Mouse (Mus musculus): ENCODE results near the gene Rbm20. TPM values are rescaled to one million over a fixed set of nuclear protein-coding genes. Genes with fewer than 3 reads are reported as not detected.

Gene Rbm20
- total and polyA plus RNA-seq, 3 experiments, result 0.05 to 0.56 (median 0.08) TPM

- no peaks in the 10 kb centered on the region for H3K79me2 ChIP-seq (replicated peaks; ENCODE audit: control insufficient read depth, extremely low read depth, insufficient read depth, poor library complexity, severe bottlenecking)
- no peaks in the 10 kb centered on the region for H3K36me3 ChIP-seq (replicated peaks in 1 of 2; ENCODE audit: control insufficient read depth in 1 of 2, insufficient read depth in 1 of 2, low read length in 1 of 2)
- no peaks in the 10 kb centered on the region for H3K27me3 ChIP-seq (replicated peaks)
- dilution Hi-C loops (cut with MboI; ENCODE audit: extremely low pct_ligation_motif_present, extremely low pct_unique_long_range_greater_than_20kb, low sequenced_read_pairs), result no loop called here
- peaks cover 0 to 30% of the 10 kb centered on the region in 2 experiments; a peak in 2 of 4 replicates for H3K4me1 ChIP-seq (ENCODE audit: control insufficient read depth in 1 of 2, insufficient read depth in 2 of 2)
- no peak overlapping the region for H3K4me3 ChIP-seq (replicated peaks in 1 of 3; ENCODE audit: low read depth in 2 of 3, low read length in 2 of 3, poor library complexity in 1 of 3)
- H3K4me2 ChIP-seq (ENCODE audit: insufficient read depth, low read depth, poor library complexity, severe bottlenecking), result no peak overlapping the region
- in situ Hi-C loops (cut with MboI; ENCODE audit: low pct_ligation_motif_present, low pct_unique_long_range_greater_than_20kb, low sequenced_read_pairs), result no loop called here
- no peak overlapping the region for H3K9ac ChIP-seq (ENCODE audit: insufficient read depth, low read depth)
- TF ChIP-seq MEF2A (IDR thresholded peaks at IDR 0.05; ENCODE audit: borderline replicate concordance, low read depth, low read length) (no peak), PAX5 (IDR thresholded peaks at IDR 0.05; ENCODE audit: low read length) (no peak), ZC3H11A (IDR thresholded peaks at IDR 0.05; ENCODE audit: low read depth, low read length) (no peak), ZKSCAN1 (IDR thresholded peaks at IDR 0.05; ENCODE audit: borderline replicate concordance, low read depth, low read length) (no peak), MYC (IDR thresholded peaks at IDR 0.05; ENCODE audit: low read depth, low read length) (no peak), ZNF384 (IDR thresholded peaks at IDR 0.05; ENCODE audit: low read depth, low read length) (no peak)
- DNase-seq (ENCODE audit: extremely low read depth), result no peak
- no peak overlapping the region for H3K27ac ChIP-seq (ENCODE audit: insufficient read depth, low read depth)
- no peaks in the 10 kb centered on the region for H3K9me3 ChIP-seq (replicated peaks; ENCODE audit: low read length)
These were observed 10.4 kb upstream of the Rbm20 start for GRCm38 (mm10) chr19:53666708-53667107.

GRCm38 (mm10) chr19:53668821-53669220, 8.3 kb upstream of the Rbm20 start:
- in situ Hi-C loops (cut with MboI; ENCODE audit: low pct_ligation_motif_present, low pct_unique_long_range_greater_than_20kb, low sequenced_read_pairs) (no loop called here), dilution Hi-C loops (cut with MboI; ENCODE audit: extremely low pct_ligation_motif_present, extremely low pct_unique_long_range_greater_than_20kb, low sequenced_read_pairs) (no loop called here)
- H3K4me1 ChIP-seq (ENCODE audit: control insufficient read depth in 1 of 2, insufficient read depth in 2 of 2), result peaks cover 0 to 41% of the 10 kb centered on the region in 2 experiments; a peak in 2 of 4 replicates
- no peak overlapping the region for H3K9ac ChIP-seq (ENCODE audit: insufficient read depth, low read depth)
- H3K4me2 ChIP-seq (ENCODE audit: insufficient read depth, low read depth, poor library complexity, severe bottlenecking), result no peak overlapping the region
- no peak overlapping the region for H3K4me3 ChIP-seq (replicated peaks in 1 of 3; ENCODE audit: low read depth in 2 of 3, low read length in 2 of 3, poor library complexity in 1 of 3)
- TF ChIP-seq USF1 (IDR thresholded peaks at IDR 0.05; ENCODE audit: low read depth, low read length), result no peak
- TF ChIP-seq UBTF (IDR thresholded peaks at IDR 0.05; ENCODE audit: low read depth, low read length), result no peak
- TF ChIP-seq MYC (IDR thresholded peaks at IDR 0.05; ENCODE audit: low read depth, low read length), result 0 out of 2 replicates have a peak, but pooled peaks have one; percentile 29
- TF ChIP-seq ZC3H11A (IDR thresholded peaks at IDR 0.05; ENCODE audit: low read depth, low read length), result no peak
- TF ChIP-seq MAZ (IDR thresholded peaks at IDR 0.05; ENCODE audit: low read depth, low read length), result no peak
- no peak for TF ChIP-seq NRF1 (IDR thresholded peaks at IDR 0.05; ENCODE audit: low read depth, low read length)
- TF ChIP-seq ZMIZ1 (IDR thresholded peaks at IDR 0.05; ENCODE audit: low read depth, low read length), result no peak
- TF ChIP-seq EP300 (IDR thresholded peaks at IDR 0.05; ENCODE audit: low read length), result peak; percentile 35; the same call in 1 of the 2 replicates
- TF ChIP-seq MEF2A (IDR thresholded peaks at IDR 0.05; ENCODE audit: borderline replicate concordance, low read depth, low read length), result no peak
- 0 out of 2 replicates have a peak, but pooled peaks have one; percentile 12 for TF ChIP-seq ETS1 (conservative IDR thresholded peaks at IDR 0.05; ENCODE audit: low read depth, low read length)
- TF ChIP-seq USF2 (conservative IDR thresholded peaks at IDR 0.05; ENCODE audit: low read depth, low read length), result no peak
- no peak for TF ChIP-seq SMC3 (IDR thresholded peaks at IDR 0.05; ENCODE audit: low read depth, low read length)
- TF ChIP-seq POLR2AphosphoS2 (IDR thresholded peaks at IDR 0.05; ENCODE audit: low read depth, low read length), result no peak
- no peak for TF ChIP-seq RAD21 (IDR thresholded peaks at IDR 0.05; ENCODE audit: low read depth, low read length)
- TF ChIP-seq TBP (conservative IDR thresholded peaks at IDR 0.05; ENCODE audit: low read depth, low read length), result no peak
- no peaks in the 10 kb centered on the region for H3K79me2 ChIP-seq (replicated peaks; ENCODE audit: control insufficient read depth, extremely low read depth, insufficient read depth, poor library complexity, severe bottlenecking)
- H3K9me3 ChIP-seq (replicated peaks; ENCODE audit: low read length), result no peaks in the 10 kb centered on the region
- H3K27me3 ChIP-seq (replicated peaks), result no peaks in the 10 kb centered on the region
- H3K27ac ChIP-seq (ENCODE audit: insufficient read depth, low read depth), result no peak overlapping the region
- peak; percentile 34 for DNase-seq (ENCODE audit: extremely low read depth)
- H3K36me3 ChIP-seq (replicated peaks in 1 of 2; ENCODE audit: control insufficient read depth in 1 of 2, insufficient read depth in 1 of 2, low read length in 1 of 2), result no peaks in the 10 kb centered on the region

Data from CH12.LX (cell line).